Mouse (Mus musculus) liver, postnatal 0 days (tissue): Measurements from ENCODE around the gene Akap8. TPM values are rescaled to one million over a fixed set of nuclear protein-coding genes. Genes with fewer than 3 reads are reported as not detected.

Experiments used
- ATAC-seq: fragments of 200-750 bp; cut with Nextera tagmentation; 2 replicates; pipeline ENCODE4 v1.8.0; 2017; ENCODE audit warnings: mild to moderate bottlenecking, moderate library complexity
- DNase-seq: peaks from one replicate; pipeline ENCODE4 v3.0.0-alpha.2; 2016
- H3K27ac ChIP-seq: fragments of 300-500 bp; sonication (generic); 2 replicates; pipeline ENCODE4 v1.5.1; 2014; ENCODE audit warnings: antibody characterized with exemption, moderate library complexity, mild to moderate bottlenecking, low read depth
- H3K27me3 ChIP-seq: fragments of 300-500 bp; sonication (generic); 2 replicates; pipeline ENCODE4 v1.6.1; 2014; ENCODE audit warnings: low read length, control low read depth, mixed read lengths; ENCODE audit not compliant: insufficient read depth
- H3K36me3 ChIP-seq: fragments of 300-500 bp; sonication (generic); replicated peaks from 2 replicates; pipeline ENCODE4 v1.6.1; 2014; ENCODE audit warnings: mild to moderate bottlenecking, control low read depth, low read length, moderate library complexity, mixed read lengths; ENCODE audit not compliant: insufficient read depth
- H3K4me1 ChIP-seq: fragments of 300-500 bp; sonication (generic); 2 replicates; pipeline ENCODE4 v1.6.1; 2014; ENCODE audit warnings: antibody characterized with exemption, mild to moderate bottlenecking, control low read depth; ENCODE audit not compliant: insufficient read depth
- H3K4me2 ChIP-seq: fragments of 300-500 bp; sonication (generic); 2 replicates; pipeline ENCODE4 v1.6.1; 2014; ENCODE audit warnings: low read depth, mild to moderate bottlenecking, low read length, moderate library complexity, mixed read lengths
- H3K4me3 ChIP-seq: fragments of 300-500 bp; sonication (generic); 2 replicates; pipeline ENCODE4 v1.5.1; 2014; ENCODE audit warnings: low read depth, low read length
- H3K9ac ChIP-seq: fragments of 300-500 bp; sonication (generic); replicated peaks from 2 replicates; pipeline ENCODE4 v1.6.1; 2014; ENCODE audit warnings: mild to moderate bottlenecking, moderate library complexity
- H3K9me3 ChIP-seq: fragments of 300-500 bp; sonication (generic); 2 replicates; pipeline ENCODE4 v1.6.1; 2016; ENCODE audit warnings: mild to moderate bottlenecking, control low read depth, low read length, mixed read lengths
- CTCF ChIP-seq: sonication (generic); IDR thresholded peaks from 2 replicates; pipeline ENCODE4 v1.5.1; 2016; ENCODE audit warnings: antibody characterized with exemption, low read depth
- EP300 ChIP-seq: IDR thresholded peaks from 2 replicates; pipeline ENCODE4 v1.6.1; 2016; ENCODE audit warnings: antibody characterized with exemption, low read depth, mild to moderate bottlenecking
- WGBS: fragments of 180-500 bp; shearing (Covaris S2); extraction: QIAGEN DNeasy Blood & Tissue Kit; methylation state at CpG from one replicate; pipeline ENCODE4 v1.1.7; 2014; ENCODE audit not compliant: insufficient replicate concordance; 5-methylcytosine and 5-hydroxymethylcytosine counted together
- polyA plus RNA-seq: library from polyadenylated mRNA; unstranded; fragments of >200 nt; fragmentation: Nextera tagmentation; extraction: Ambion mirVana; gene quantifications from 2 replicates; pipeline ENCODE4 v1.2.1, GENCODE M21; 2015

Akap8 gene
- polyA plus RNA-seq, 1 experiment from 2014 or later = 17.3 TPM

- Histone ChIP-seq H3K9ac (peak overlapping the region; percentile 95), H3K27ac (peak overlapping the region; percentile 69), H3K36me3 (peaks cover 28% of the 10 kb centered on the region), H3K4me3 (peak overlapping the region; percentile 93), H3K4me1 (peaks cover 29% of the 10 kb centered on the region), H3K9me3 (no peaks in the 10 kb centered on the region), H3K27me3 (no peaks in the 10 kb centered on the region), H3K4me2 (peak overlapping the region; percentile 78)
- DNase-seq (no peak), ATAC-seq (peak; percentile 55)
- TF ChIP-seq CTCF = no peak
- TF ChIP-seq EP300 = no peak
- WGBS = under 1% methylated on average over 28 of the region's 50 CpGs
Observed at GRCm38 (mm10) chr17:32363821-32364301, 42.8 kb upstream of the Akap8 start.

- Histone ChIP-seq H3K4me3 (peak overlapping the region; percentile 93; the same call in 1 of the 2 replicates), H3K9me3 (no peaks in the 10 kb centered on the region), H3K4me1 (peaks cover 29% of the 10 kb centered on the region), H3K27me3 (no peaks in the 10 kb centered on the region), H3K36me3 (peaks cover 40% of the 10 kb centered on the region), H3K9ac (no peak overlapping the region), H3K27ac (no peak overlapping the region), H3K4me2 (peak overlapping the region; percentile 78; the same call in 1 of the 2 replicates)
- 72% methylated on average over 4 of the region's 4 CpGs for WGBS
- no peak for DNase-seq
- TF ChIP-seq CTCF = no peak
- TF ChIP-seq EP300 = no peak
- no peak for ATAC-seq
Observed at GRCm38 (mm10) chr17:32362686-32363085, 41.6 kb upstream of the Akap8 start.

DNA sequence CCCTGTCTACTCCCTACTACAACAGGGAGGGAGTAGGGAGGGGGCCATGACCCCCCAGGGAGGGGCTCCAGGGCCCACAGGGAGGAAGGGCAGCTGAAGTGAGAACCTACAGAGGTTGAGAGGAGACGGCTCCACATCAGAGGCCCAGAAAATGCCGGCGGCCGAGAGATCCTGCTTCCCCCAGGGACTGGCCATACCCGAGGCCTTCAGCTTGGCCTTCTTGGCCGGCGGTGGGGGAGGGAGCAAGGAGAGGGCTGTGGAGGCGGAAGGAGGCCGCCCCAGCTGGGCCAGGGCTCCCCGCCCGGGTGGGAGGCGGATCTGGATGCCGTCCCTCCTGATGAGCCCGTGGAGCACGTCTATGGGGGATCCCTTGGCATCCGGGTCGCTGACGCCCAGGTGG, 38.9 kb upstream of the Akap8 start:
- 87% methylated on average over 18 of the region's 18 CpGs for WGBS
- TF ChIP-seq EP300 (no peak), CTCF (no peak)
- Histone ChIP-seq H3K27ac (no peak overlapping the region), H3K9ac (no peak overlapping the region), H3K4me2 (no peak overlapping the region), H3K4me1 (peaks cover 22% of the 10 kb centered on the region), H3K27me3 (no peaks in the 10 kb centered on the region), H3K9me3 (no peaks in the 10 kb centered on the region), H3K4me3 (no peak overlapping the region), H3K36me3 (peaks cover 68% of the 10 kb centered on the region)
- no peak for ATAC-seq
- no peak for DNase-seq

GRCm38 (mm10) chr17:32358943-32359340, 37.9 kb upstream of the Akap8 start:
- Histone ChIP-seq H3K27me3 (no peaks in the 10 kb centered on the region), H3K36me3 (peaks cover 76% of the 10 kb centered on the region), H3K9ac (no peak overlapping the region), H3K4me3 (no peak overlapping the region), H3K4me2 (no peak overlapping the region), H3K9me3 (no peaks in the 10 kb centered on the region), H3K27ac (no peak overlapping the region), H3K4me1 (peaks cover 18% of the 10 kb centered on the region)
- no peak for ATAC-seq
- TF ChIP-seq CTCF = no peak
- TF ChIP-seq EP300 = no peak
- WGBS = 81% methylated on average over 6 of the region's 6 CpGs
- no peak for DNase-seq

DNA sequence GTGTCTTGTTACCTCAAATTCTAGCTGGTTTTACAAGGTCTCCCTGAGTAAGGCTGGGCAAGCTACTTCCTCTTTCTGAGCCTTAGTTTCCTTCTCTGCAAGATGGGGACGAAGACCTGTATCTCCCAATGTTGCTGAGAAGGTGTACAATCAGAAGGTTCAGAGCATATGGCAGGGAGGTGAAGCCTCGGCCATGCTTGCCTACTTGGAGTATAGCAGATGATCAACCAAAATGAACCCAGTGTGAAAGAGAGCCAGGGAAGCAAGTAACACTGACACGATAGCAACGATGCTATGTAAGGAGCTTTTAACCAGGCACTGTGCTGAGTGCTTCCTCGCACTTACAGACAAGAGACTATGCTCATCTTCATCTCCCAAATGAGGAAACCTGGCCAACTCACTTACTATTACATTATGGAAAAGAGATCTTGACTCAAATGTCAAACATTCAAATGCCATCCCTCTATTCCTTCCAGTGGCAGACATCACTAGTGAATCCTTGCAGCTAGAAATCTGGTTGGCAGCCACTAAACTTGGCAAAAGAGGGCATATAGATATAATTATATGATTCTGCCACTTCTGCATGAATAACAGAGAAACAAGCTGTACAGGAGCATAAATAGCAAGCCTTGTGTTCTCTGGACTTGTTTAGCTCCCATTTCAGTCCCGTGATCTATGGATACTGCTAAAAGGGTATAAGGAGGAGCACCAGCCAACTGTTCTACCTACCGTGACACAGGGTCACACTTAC, 37.3 kb upstream of the Akap8 start:
- ATAC-seq (no peak), DNase-seq (no peak)
- H3K9ac ChIP-seq = no peak overlapping the region
- no peak for TF ChIP-seq CTCF
- no peak for TF ChIP-seq EP300
- no peak overlapping the region for H3K4me2 ChIP-seq
- H3K4me3 ChIP-seq = no peak overlapping the region
- H3K36me3 ChIP-seq = peaks cover 76% of the 10 kb centered on the region
- H3K4me1 ChIP-seq = peaks cover 13% of the 10 kb centered on the region
- H3K27ac ChIP-seq = no peak overlapping the region
- H3K27me3 ChIP-seq = no peaks in the 10 kb centered on the region
- 85% methylated on average over 7 of the region's 7 CpGs for WGBS
- H3K9me3 ChIP-seq = no peaks in the 10 kb centered on the region

DNA sequence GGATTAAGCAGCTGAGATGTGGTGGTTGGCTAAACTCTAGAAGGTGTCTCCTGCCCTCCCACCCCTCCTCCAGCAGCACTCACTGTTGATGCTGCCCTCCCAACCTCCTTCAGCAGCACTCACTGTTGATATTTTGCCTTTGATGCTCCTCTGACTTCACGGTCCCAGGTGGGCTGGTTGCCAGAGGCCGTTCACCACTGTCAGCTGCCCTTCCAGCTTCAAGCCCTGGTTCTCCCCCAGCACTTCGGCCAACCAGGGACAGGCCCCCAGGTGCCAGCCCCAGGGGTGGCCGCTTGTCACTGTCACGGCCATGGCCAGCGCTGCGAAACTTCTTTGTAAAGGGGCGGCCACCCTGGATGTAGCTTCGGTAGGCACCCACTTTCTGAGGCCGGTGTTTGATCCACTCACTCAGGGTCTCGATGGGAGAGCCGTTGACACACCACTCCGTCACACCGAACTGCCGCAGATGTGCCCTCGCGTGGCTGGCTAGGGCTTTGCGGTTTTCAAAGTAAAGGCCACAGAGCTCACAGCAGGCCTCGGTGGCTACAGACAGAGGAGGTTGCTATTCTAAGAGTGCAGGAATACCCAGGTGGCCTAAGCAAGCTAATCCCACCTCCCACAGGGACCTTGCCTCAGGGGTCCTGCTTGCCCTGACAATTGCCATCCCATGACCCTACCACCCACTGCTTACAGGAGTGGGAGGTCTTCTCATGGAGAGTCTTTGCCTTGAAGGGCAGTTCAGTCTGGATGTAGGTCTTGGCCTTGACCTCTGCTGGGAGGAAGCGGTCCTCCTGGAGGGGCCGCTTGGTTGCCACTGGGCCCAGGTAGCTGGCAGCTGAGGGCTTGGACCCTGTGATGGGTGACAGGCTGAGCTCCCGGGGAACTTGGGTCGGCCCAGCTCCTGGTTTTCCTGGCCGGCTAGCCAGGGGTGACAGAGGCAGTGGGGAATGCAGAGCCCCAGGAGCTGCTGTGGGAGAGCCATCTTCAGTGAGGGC, 36.0 kb upstream of the Akap8 start:
- 91% methylated on average over 24 of the region's 24 CpGs for WGBS
- no peak for TF ChIP-seq CTCF
- peaks cover 76% of the 10 kb centered on the region for H3K36me3 ChIP-seq

More for the DNA sequence above, 36.0 kb upstream of the Akap8 start:
- no peaks in the 10 kb centered on the region for H3K27me3 ChIP-seq
- ATAC-seq (no peak), DNase-seq (no peak)
- H3K4me2 ChIP-seq = no peak overlapping the region
- no peak overlapping the region for H3K27ac ChIP-seq
- no peaks in the 10 kb centered on the region; the same call in 1 of the 2 replicates for H3K4me1 ChIP-seq
- H3K9ac ChIP-seq = no peak overlapping the region
- no peak overlapping the region for H3K4me3 ChIP-seq
- no peaks in the 10 kb centered on the region for H3K9me3 ChIP-seq
